Mouse (Mus musculus): ENCODE measurements around the gene Cdr2.

GRCm38 (mm10) chr7:121000065-121000822, 18.1 kb upstream of the Cdr2 start:
- TF ChIP-seq POLR2A (IDR thresholded peaks at IDR 0.05; ENCODE audit: borderline replicate concordance, control insufficient read depth, low read depth, low read length) (no peak), CTCF (IDR thresholded peaks at IDR 0.05; ENCODE audit: control insufficient read depth, insufficient read depth, low read length) (no peak)
